Mouse (Mus musculus) E14TG2a.4 (cell line): Measurements from ENCODE around the gene 4930539E08Rik.
A peak's percentile ranks its signal among the peaks of the same experiment; 100 is the strongest.

Experiments used
- H3K27me3 ChIP-seq: 2 replicates; pipeline ENCODE4 v1.6.1; 2014; ENCODE audit warnings: low read length, control low read depth; ENCODE audit not compliant: insufficient read depth
- H3K36me3 ChIP-seq: 2 replicates; pipeline ENCODE4 v1.6.1; 2014; ENCODE audit warnings: low read length, control low read depth; ENCODE audit not compliant: insufficient read depth
- H3K4me1 ChIP-seq: replicated peaks from 2 replicates; pipeline ENCODE4 v1.6.1; 2014; ENCODE audit warnings: low read depth, low read length, control low read depth
- H3K4me3 ChIP-seq: replicated peaks from 2 replicates; pipeline ENCODE4 v1.5.1; 2014; ENCODE audit warnings: mild to moderate bottlenecking, low read length
- H3K9me3 ChIP-seq: 2 replicates; pipeline ENCODE4 v1.6.1; 2014; ENCODE audit warnings: low read length, control low read depth
- CTCF ChIP-seq: conservative IDR thresholded peaks from 2 replicates; pipeline ENCODE4 v1.5.1; 2014; ENCODE audit warnings: low read length
- NANOG ChIP-seq: IDR thresholded peaks from 2 replicates; pipeline ENCODE4 v1.6.1; 2014; ENCODE audit warnings: borderline replicate concordance, low read length, mixed read lengths
- POU5F1 ChIP-seq: IDR thresholded peaks from 2 replicates; pipeline ENCODE4 v1.6.1; 2014; ENCODE audit warnings: low read length, borderline replicate concordance

4930539E08Rik gene

DNA sequence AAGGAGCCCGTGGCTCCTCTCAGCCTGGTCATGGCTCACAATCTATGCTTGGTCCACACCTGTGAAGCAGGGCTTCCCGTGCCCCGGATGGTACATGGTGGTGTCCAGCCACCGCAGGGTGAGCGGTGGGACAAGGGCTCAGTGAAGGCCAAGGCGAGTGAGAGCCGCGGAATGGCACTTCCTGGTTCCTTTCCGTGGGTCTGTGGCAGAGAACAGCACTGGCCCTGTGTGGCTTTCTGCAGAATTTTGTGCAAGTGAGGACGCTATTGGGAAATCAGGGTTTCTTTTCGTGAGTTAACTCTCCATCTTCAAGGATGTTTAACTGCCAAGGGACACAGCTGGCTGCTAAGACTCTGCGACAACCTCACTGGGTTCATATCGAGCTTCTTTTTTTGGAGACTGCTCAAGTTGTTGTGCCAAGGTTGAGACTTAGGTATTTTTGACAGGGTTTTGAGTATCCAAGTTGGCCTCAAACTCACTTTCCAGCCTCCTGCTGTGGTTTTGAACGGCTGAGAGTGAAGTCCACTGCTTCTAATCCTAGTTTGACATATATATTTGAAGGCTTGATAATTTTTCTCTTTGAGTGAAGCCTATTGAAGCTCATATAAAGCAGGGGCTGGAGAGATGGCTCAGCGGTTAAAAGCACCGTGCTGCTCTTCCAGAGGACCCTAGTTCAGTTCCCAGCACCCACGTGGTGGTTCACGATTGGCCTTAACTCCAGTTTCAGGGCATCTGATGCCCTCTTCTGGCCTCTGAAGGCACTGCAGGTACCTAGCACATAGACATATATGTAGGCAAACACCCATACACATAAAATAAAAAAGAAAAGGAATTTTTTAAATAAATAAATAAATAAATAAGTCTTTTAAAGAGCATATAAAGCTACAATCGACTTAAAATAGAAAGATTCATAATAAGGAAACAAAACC, 32.2 kb upstream of the 4930539E08Rik start:
- Histone ChIP-seq H3K4me3 (no peak overlapping the region), H3K36me3 (no peaks in the 10 kb centered on the region), H3K27me3 (no peaks in the 10 kb centered on the region), H3K4me1 (peaks cover 29% of the 10 kb centered on the region), H3K9me3 (peaks cover 7% of the 10 kb centered on the region)
- TF ChIP-seq CTCF, result peak; percentile 49
- TF ChIP-seq NANOG, result no peak

DNA sequence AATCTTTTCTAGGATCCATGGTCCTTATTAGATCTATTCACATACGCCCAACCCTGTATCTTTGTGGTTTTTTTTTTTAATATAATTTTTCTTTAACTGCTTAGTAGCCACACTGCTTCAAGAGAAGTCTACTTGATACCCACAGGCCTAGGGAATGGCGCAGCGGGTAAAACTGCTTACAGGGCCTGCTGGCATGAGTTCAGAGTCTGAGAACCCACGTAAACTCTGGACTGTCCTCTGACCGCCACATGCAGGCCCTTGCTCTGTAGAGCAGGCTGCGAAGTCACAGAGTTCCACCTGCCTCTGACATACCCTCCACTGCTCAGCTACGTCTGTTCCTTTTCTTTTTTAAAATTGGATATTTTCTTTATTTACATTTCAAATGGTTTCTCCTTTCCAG, 29.4 kb upstream of the 4930539E08Rik start:
- Histone ChIP-seq H3K4me3 (no peak overlapping the region), H3K36me3 (no peaks in the 10 kb centered on the region), H3K4me1 (peaks cover 21% of the 10 kb centered on the region), H3K9me3 (peaks cover 32% of the 10 kb centered on the region), H3K27me3 (no peaks in the 10 kb centered on the region)
- TF ChIP-seq CTCF, result no peak
- no peak for TF ChIP-seq NANOG
- TF ChIP-seq POU5F1, result no peak

DNA sequence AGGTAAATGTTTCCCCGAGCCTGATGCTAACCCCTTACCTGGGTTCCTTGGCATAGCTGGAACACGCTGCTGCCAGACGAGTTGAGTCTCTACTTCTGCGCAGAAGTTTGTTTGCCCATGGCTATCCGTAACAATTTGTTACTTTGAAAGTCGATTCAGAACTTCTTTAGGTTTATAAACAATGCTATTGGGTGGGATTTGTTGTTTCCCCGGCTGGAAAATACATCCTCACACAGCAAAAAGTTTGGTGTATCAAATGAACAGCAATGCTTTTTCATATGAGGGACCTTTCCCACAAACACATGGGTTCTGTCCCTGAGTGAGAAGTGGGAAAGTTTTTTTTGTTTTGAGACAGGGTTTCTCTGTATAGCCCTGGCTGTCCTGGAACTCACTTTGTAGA, 28.6 kb upstream of the 4930539E08Rik start, which contains the start of gene Pxt1:
Gene Pxt1 (minus strand): TSS at position 101 of the 400 bp plus-strand sequence.
- H3K4me1 ChIP-seq, result peaks cover 21% of the 10 kb centered on the region
- peaks cover 37% of the 10 kb centered on the region for H3K9me3 ChIP-seq
- H3K27me3 ChIP-seq, result no peaks in the 10 kb centered on the region
- H3K36me3 ChIP-seq, result no peaks in the 10 kb centered on the region
- TF ChIP-seq NANOG (no peak), POU5F1 (no peak), CTCF (no peak)
- no peak within 1 kb of the TSS for H3K4me3 ChIP-seq

DNA sequence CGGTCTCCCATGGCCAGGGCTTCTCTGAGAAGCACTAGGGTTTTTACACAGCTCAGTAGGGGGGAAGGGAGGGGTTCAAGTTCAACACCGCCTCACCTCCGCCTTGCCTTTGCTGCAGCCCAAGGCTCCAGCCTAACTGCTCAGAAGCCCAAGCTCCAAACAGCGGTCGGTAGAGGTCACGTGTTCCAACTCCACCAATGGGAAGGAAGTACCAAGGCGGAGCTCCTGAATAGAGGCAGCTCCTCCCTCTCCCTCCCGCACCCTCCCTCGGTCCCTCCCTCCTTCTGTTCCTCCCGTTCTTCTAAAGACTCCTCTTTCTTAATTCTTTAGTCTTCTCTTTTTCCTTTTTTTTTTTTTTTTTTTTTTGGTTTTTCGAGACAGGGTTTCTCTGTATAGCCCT, 27.0 kb upstream of the 4930539E08Rik start:
- H3K27me3 ChIP-seq, result no peaks in the 10 kb centered on the region
- no peaks in the 10 kb centered on the region for H3K36me3 ChIP-seq
- H3K9me3 ChIP-seq, result peaks cover 43% of the 10 kb centered on the region
- TF ChIP-seq POU5F1 (no peak), CTCF (no peak), NANOG (no peak)
- H3K4me1 ChIP-seq, result peaks cover 18% of the 10 kb centered on the region
- H3K4me3 ChIP-seq, result no peak overlapping the region

DNA sequence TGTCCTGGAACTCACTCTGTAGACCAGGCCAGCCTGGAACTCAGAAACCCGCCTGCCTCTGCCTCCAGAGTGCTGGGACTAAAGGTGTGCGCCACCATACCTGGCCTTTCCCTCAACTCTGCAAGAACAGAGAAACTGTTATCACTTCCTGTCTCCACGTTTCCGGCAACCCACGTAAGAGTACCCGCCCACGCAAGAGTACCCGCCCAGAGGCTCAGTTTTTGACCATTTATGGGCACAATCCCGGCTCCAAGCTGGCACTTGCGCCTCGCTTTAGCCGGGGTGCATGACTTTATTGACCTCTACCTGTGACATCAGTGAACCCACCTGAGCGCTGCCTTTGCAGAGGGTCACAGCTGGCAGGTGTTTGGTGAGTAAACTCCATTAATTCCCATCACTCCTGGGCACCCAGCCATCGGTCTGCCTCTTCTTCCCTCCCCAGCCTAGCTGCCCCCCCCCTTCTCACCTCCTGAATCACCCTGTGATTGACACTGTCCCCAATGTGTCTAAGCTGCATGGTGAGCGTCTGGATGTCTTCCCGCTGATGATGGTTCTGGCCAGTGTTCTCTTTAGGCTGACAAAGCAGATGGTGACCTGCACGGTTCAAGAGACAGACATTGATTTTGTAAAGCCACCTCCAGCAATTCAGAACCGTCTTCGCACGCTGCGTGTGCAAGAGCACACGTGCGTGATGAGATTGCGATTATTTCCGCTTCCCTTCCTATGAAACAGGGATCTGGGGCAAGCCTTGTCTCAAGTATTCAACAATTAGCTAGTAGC, 25.8 kb upstream of the 4930539E08Rik start:
- H3K9me3 ChIP-seq, result peaks cover 53% of the 10 kb centered on the region
- H3K4me3 ChIP-seq, result no peak overlapping the region
- no peaks in the 10 kb centered on the region for H3K36me3 ChIP-seq
- peaks cover 18% of the 10 kb centered on the region for H3K4me1 ChIP-seq
- TF ChIP-seq CTCF (no peak), POU5F1 (no peak), NANOG (no peak)
- H3K27me3 ChIP-seq, result no peaks in the 10 kb centered on the region

DNA sequence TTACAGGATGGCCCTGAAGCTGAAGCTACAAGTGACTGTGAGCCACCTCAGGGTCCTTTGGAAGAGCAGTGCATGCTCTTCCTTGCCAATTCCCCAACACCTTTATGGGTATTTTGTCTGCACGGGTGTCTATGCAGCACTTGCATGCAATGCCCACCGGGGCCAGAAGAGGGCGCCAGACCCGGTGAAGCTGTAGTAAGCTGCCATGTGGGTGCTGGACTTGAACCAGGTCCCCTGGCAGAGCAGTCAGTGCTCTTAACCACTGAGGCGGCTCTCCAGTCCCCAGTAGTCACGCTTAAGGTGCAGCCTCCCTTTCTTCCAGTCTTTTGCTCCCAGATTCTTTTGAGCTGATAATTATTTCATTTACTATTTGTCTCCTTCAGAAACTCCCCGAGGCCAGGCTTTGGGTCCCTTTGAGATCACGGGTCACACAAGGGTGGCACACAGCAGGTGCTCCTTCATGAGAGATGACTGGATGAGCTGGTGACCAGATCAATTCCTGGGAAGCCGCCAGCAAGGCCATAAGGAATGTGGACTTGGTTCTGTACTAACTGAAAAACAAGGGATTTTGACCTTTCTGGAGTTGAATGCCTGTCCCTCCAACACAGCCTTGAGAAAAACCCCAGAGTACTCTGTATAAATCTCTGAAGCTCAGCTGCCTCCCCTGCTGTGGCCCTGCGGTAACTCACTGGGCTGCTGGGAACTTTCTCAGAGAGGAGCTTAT, 21.7 kb upstream of the 4930539E08Rik start:
- no peak for TF ChIP-seq NANOG
- peak; percentile 51 for TF ChIP-seq CTCF
- TF ChIP-seq POU5F1, result no peak
- Histone ChIP-seq H3K36me3 (no peaks in the 10 kb centered on the region), H3K4me3 (peak overlapping the region; percentile 17; the same call in 1 of the 2 replicates), H3K9me3 (peaks cover 65% of the 10 kb centered on the region), H3K27me3 (no peaks in the 10 kb centered on the region), H3K4me1 (peaks cover 11% of the 10 kb centered on the region)

DNA sequence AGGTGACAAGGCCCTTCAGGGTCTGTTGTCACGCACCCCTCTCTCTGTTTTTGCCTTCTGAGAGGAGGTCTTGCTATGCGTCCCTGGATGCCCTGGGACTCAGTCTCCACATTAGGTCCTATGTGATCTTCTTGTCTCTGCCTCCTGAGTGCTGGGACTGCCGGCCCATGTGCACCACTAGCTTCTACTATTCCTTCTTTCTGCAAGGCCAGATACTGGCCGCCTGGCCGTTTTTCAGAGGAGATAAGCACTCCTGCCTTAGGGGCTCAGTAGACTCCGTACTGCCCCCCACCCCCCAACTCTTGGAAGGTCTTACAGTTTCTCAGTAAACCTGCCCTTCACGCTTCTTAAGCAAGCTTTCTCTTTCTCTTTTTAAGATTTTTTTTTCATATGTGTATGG, 21.0 kb upstream of the 4930539E08Rik start:
- TF ChIP-seq CTCF (no peak), NANOG (no peak), POU5F1 (no peak)
- H3K9me3 ChIP-seq, result peaks cover 59% of the 10 kb centered on the region
- no peak overlapping the region for H3K4me3 ChIP-seq
- peaks cover 15% of the 10 kb centered on the region for H3K4me1 ChIP-seq
- H3K27me3 ChIP-seq, result no peaks in the 10 kb centered on the region
- no peaks in the 10 kb centered on the region for H3K36me3 ChIP-seq
